Mouse (Mus musculus) heart, embryonic 15.5 days (tissue): ENCODE results near the gene Chmp5. TPM values are rescaled to one million over a fixed set of nuclear protein-coding genes. Genes with fewer than 3 reads are reported as not detected.

ENCODE experiments used
- ATAC-seq: fragments of 200-750 bp; cut with Nextera tagmentation; replicated peaks from 2 replicates; pipeline ENCODE4 v1.8.0; 2017; ENCODE audit warnings: low read depth, moderate TSS enrichment; ENCODE audit not compliant: insufficient number of reproducible peaks, insufficient read depth, low FRiP score
- H3K27ac ChIP-seq: fragments of 300-500 bp; sonication (generic); 2 replicates; pipeline ENCODE4 v1.5.1; 2015; ENCODE audit warnings: mild to moderate bottlenecking, inconsistent platforms
- H3K27me3 ChIP-seq: fragments of 300-500 bp; sonication (generic); 2 replicates; pipeline ENCODE4 v1.6.1; 2015; ENCODE audit warnings: inconsistent platforms
- H3K36me3 ChIP-seq: fragments of 300-500 bp; sonication (generic); 2 replicates; pipeline ENCODE4 v1.6.1; 2015; ENCODE audit warnings: mild to moderate bottlenecking, inconsistent platforms
- H3K4me1 ChIP-seq: fragments of 300-500 bp; sonication (generic); replicated peaks from 2 replicates; pipeline ENCODE4 v1.6.1; 2015; ENCODE audit warnings: inconsistent platforms
- H3K4me2 ChIP-seq: fragments of 300-500 bp; sonication (generic); 2 replicates; pipeline ENCODE4 v1.6.1; 2015; ENCODE audit warnings: inconsistent platforms, mild to moderate bottlenecking, moderate library complexity
- H3K4me3 ChIP-seq: fragments of 300-500 bp; sonication (generic); 2 replicates; pipeline ENCODE4 v1.5.1; 2015; ENCODE audit warnings: mild to moderate bottlenecking, inconsistent platforms
- H3K9ac ChIP-seq: fragments of 300-500 bp; sonication (generic); 2 replicates; pipeline ENCODE4 v1.6.1; 2015; ENCODE audit warnings: mild to moderate bottlenecking, inconsistent platforms
- H3K9me3 ChIP-seq: fragments of 300-500 bp; sonication (generic); replicated peaks from 2 replicates; pipeline ENCODE4 v1.6.1; 2016; ENCODE audit warnings: inconsistent platforms
- whole genome bisulfite sequencing: fragments of 180-500 bp; shearing (Covaris S2); methylation state at CpG from one replicate; pipeline ENCODE4 v1.1.7; 2015; ENCODE audit warnings: mixed read lengths; 5-methylcytosine and 5-hydroxymethylcytosine counted together
- polyA plus RNA-seq: library from polyadenylated mRNA; unstranded; fragments of >200 nt; fragmentation: Nextera tagmentation; extraction: Ambion mirVana; gene quantifications from 2 replicates; pipeline ENCODE4 v1.2.1, GENCODE M21; 2015

The Chmp5 gene
- polyA plus RNA-seq, 1 experiment from 2014 or later: 73.8 TPM

DNA sequence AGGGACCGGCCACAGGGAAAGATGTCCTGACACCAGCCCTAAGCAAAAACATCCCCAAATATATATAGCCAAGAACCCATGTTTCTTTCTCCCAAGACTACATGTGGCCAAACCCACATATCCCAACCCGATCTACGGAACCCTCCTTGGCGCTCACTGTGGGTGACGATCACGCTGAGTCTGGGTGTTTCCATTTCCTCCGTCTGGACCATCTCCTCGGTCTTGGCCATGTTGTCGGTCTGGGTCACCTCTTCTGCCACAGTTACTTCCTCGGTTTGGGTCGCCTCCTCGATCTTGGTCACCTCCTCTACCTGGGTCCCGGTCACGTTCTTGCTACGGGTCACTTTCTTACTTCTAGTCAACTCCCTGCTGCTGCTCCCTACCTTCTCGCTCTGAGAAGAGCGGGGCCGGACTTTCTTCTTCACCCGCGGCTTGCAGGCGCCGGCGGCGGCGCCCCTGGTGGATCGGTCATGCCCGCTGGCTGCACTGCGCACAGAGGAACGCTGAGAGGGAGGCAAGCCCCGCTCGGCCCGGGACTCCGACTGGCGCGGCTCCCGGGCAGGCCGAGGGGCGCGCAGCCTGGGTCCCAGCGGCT is 545 bp upstream of the Chmp5 start:
- under 1% methylated on average over 40 of the region's 40 CpGs for WGBS
- Histone ChIP-seq H3K9ac (peak overlapping the region; percentile 92), H3K4me1 (peaks cover 22% of the 10 kb centered on the region), H3K4me2 (peak overlapping the region; percentile 72), H3K4me3 (peak overlapping the region; percentile 80), H3K27me3 (no peaks in the 10 kb centered on the region), H3K9me3 (no peaks in the 10 kb centered on the region), H3K36me3 (peaks cover 52% of the 10 kb centered on the region), H3K27ac (peak overlapping the region; percentile 89)
- peak; percentile 60; the same call in 1 of the 2 replicates for ATAC-seq

DNA sequence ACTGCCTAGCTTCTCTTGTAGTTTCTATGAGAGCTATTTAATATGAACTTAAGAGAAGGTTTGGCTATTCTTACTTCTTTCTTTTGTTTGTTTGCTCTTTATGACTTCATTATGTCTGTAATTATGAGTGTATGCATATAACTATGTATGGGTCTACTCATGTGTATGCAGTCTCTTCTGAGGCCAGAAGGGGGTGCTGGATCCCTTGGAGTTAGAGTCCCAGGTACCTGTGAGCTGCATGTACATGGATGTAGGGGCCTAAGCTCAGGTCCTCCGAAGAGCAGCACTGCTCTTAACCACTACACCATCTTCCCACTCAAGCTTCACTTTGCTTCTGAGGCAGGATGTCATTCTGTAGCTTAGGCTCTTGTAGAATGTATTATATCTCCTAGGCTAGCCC is 5.3 kb downstream of the Chmp5 start:
- Histone ChIP-seq H3K27me3 (no peaks in the 10 kb centered on the region), H3K27ac (no peak overlapping the region), H3K9ac (no peak overlapping the region), H3K36me3 (peaks cover 70% of the 10 kb centered on the region), H3K9me3 (no peaks in the 10 kb centered on the region), H3K4me3 (no peak overlapping the region), H3K4me2 (no peak overlapping the region), H3K4me1 (peaks cover 8% of the 10 kb centered on the region)
- 87% methylated on average over 1 of the region's 1 CpGs for WGBS
- ATAC-seq: no peak

DNA sequence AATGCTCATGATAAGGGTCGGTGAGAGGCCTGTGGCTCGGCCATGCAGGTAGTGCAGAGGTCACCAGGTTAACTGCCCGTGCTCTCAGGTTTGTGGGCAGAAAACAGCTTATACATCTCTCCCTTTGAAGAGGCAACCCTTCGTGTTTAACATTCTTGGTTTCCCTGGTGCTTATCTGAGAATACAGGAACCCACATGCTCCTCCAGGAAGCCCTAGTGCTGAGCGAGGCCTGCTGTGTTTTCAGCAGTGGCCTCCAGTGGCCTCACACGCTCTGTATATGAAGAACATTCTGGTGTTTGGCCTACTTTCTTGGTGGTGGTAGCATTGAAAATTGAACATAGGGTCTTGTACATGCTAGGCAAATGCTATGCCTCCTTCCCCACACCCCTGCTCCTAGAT is 7.7 kb downstream of the Chmp5 start:
- 69% methylated on average over 6 of the region's 6 CpGs for WGBS
- Histone ChIP-seq H3K27me3 (no peaks in the 10 kb centered on the region), H3K9me3 (no peaks in the 10 kb centered on the region), H3K27ac (no peak overlapping the region), H3K9ac (no peak overlapping the region), H3K4me1 (no peaks in the 10 kb centered on the region), H3K4me3 (no peak overlapping the region), H3K36me3 (peaks cover 82% of the 10 kb centered on the region), H3K4me2 (no peak overlapping the region)
- ATAC-seq: no peak

DNA sequence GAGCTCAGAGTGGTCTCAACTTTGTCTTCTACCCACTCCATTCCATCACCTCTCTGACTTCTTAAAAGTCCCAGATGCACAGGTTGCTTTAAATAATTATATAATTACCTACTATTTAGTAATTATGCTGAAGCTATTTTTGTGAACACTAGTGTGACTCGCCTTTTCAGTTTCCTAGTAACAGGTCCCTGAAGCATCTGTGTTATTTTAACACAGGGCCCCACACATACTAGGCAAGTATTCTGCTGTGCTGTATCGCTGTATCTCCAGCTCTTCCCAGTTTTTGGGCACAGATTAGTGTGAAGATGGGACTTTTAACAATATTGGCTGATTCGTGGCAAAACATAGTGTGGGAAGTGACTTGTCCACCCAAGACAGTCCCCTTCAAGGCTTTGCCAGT is 15.3 kb downstream of the Chmp5 start:
- H3K36me3 ChIP-seq: peaks cover 62% of the 10 kb centered on the region
- no peak overlapping the region for H3K4me3 ChIP-seq
- no peak overlapping the region for H3K9ac ChIP-seq
- no peaks in the 10 kb centered on the region for H3K27me3 ChIP-seq
- H3K9me3 ChIP-seq: no peaks in the 10 kb centered on the region
- no peak overlapping the region for H3K4me2 ChIP-seq
- ATAC-seq: no peak
- no peaks in the 10 kb centered on the region for H3K4me1 ChIP-seq
- WGBS: 82% methylated on average over 3 of the region's 3 CpGs
- H3K27ac ChIP-seq: no peak overlapping the region

DNA sequence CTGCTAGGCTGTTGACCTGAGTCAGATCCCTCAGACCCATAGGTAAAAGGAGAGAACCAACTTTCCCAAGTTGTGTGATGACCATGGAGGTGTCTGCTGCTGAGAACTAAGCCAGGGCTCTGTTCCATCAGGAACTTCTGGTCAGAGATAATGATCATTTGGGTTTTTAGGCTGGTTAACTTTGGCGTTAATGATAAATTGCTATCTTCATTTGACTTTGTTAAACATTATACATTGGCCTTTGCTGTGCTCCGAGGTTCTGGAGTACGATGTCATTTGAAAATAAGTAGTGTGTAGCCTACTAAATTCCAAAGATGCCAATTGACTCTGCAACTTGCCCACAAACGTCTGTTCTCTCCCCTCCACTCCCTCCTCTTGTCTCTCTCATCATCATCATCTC is 21.0 kb downstream of the Chmp5 start:
- Histone ChIP-seq H3K4me1 (peaks cover 25% of the 10 kb centered on the region), H3K4me2 (no peak overlapping the region), H3K9me3 (no peaks in the 10 kb centered on the region), H3K36me3 (peaks cover 14% of the 10 kb centered on the region), H3K27me3 (no peaks in the 10 kb centered on the region), H3K9ac (no peak overlapping the region), H3K27ac (no peak overlapping the region), H3K4me3 (no peak overlapping the region)
- ATAC-seq: no peak
- 67% methylated on average over 4 of the region's 4 CpGs for WGBS

DNA sequence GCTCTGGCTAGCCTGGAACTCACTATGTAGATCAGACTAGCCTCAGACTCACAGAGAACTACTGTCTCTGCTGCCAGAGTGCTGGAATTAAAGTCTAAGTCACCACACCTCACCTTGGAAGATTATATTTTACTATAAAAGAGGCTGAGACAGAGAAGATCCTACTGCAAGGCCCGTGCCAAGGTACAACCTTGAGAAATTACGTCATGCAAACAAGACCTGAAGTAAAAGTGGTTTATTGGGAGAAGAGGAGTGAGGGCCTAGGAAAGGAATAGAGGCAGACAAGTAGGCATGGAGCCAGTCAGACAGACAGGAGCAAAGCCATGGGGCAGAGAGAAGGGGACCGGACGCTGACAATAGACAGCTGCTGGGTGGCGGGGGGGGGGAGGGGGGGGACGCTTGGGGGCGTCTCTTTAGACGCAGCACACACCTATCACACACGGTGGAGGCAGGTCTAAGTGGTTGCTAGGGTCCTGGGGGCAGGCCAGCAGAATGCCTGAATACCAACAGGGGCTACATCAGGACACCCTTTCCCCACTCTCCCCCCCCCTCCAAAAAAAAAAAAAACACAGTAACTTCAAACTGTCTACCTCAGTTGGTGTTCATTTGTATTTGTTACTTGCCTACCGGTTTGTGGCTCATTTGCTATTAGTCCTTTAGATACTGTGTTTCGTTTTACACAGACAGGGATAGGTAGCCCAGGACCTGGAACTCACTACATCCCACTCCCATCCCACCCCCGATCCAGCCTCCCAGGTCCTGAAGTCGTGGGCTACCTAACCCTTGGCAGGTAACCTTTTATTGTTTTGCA is 21.8 kb downstream of the Chmp5 start:
- Histone ChIP-seq H3K4me3 (peak overlapping the region; percentile 85), H3K27ac (peak overlapping the region; percentile 95), H3K9me3 (no peaks in the 10 kb centered on the region), H3K4me2 (peak overlapping the region; percentile 81), H3K4me1 (peaks cover 25% of the 10 kb centered on the region), H3K27me3 (no peaks in the 10 kb centered on the region), H3K36me3 (peaks cover 9% of the 10 kb centered on the region), H3K9ac (peak overlapping the region; percentile 84)
- WGBS: 12% methylated on average over 10 of the region's 13 CpGs
- ATAC-seq: 0 out of 2 replicates have a peak, but pooled peaks have one; percentile 2

GRCm38 (mm10) chr4:40970592-40970841 is 22.3 kb downstream of the Chmp5 start:
- H3K27me3 ChIP-seq: no peaks in the 10 kb centered on the region
- H3K4me3 ChIP-seq: peak overlapping the region; percentile 85
- WGBS: 0% methylated on average over 16 of the region's 16 CpGs
- peak overlapping the region; percentile 84 for H3K9ac ChIP-seq
- H3K4me2 ChIP-seq: peak overlapping the region; percentile 81
- no peak; the same call in 1 of the 2 replicates for ATAC-seq
- no peaks in the 10 kb centered on the region for H3K9me3 ChIP-seq
- peak overlapping the region; percentile 95 for H3K27ac ChIP-seq
- peaks cover 9% of the 10 kb centered on the region for H3K36me3 ChIP-seq
- H3K4me1 ChIP-seq: peaks cover 25% of the 10 kb centered on the region

GRCm38 (mm10) chr4:40970842-40971701 is 22.9 kb downstream of the Chmp5 start, which contains the start of gene Nfx1:
Gene Nfx1, plus strand, starts transcription at chr4:40970906.
- Histone ChIP-seq H3K9me3 (no peaks in the 10 kb centered on the region), H3K27me3 (no peaks in the 10 kb centered on the region), H3K36me3 (peaks cover 5% of the 10 kb centered on the region), H3K4me2 (peak within 1 kb of the TSS; percentile 81), H3K27ac (peak within 1 kb of the TSS; percentile 95), H3K4me3 (peak within 1 kb of the TSS; percentile 85), H3K4me1 (peaks cover 25% of the 10 kb centered on the region), H3K9ac (peak within 1 kb of the TSS; percentile 84)
- ATAC-seq: peak; percentile 94
- WGBS: under 1% methylated on average over 85 of the region's 85 CpGs

DNA sequence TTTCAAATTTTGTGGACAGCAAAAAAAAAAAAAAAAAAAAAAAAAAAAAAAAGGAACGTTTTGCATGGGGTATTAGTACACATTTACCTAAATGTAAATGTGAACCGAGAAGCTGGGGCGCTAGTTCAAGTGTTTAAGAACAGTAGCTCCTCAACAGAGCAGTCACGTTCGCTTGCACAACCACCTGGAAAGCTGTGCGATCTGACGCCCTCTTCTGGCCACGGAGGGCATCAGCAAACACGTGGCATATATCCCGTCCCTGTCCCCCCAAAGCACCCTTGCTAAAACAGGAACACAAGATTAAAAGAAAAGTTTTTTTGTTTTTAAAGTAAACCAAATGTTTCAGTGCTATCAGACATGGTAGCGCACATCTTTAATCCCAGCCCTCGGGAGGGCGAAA is 23.5 kb downstream of the Chmp5 start:
- 24% methylated on average over 13 of the region's 13 CpGs for WGBS
- H3K27me3 ChIP-seq: no peaks in the 10 kb centered on the region

DNA sequence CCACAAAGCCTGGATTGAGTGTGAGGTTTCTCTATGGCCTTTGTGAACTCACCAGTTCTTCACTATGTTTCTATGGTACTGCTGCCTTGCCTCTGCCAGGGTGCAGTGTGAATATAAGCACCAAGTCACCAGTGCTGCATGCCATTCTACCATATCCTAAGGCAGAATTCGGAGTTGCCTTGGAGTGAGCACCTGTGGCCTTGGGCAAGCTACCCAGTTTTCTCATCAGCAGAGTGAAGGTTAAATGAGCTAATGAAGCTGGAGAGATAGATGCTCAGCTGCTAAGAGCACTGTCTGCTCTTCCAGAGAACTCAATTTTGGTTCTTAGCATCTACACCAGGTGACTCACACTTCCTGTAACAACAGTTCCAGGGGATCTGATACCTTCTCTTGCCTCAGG is 25.8 kb downstream of the Chmp5 start:
- Histone ChIP-seq H3K9ac (no peak overlapping the region), H3K9me3 (no peaks in the 10 kb centered on the region), H3K4me2 (no peak overlapping the region), H3K27ac (no peak overlapping the region), H3K27me3 (no peaks in the 10 kb centered on the region), H3K36me3 (peaks cover 28% of the 10 kb centered on the region), H3K4me1 (peaks cover 25% of the 10 kb centered on the region), H3K4me3 (no peak overlapping the region)
- ATAC-seq: no peak
- WGBS: 96% methylated on average over 1 of the region's 1 CpGs

More for the DNA sequence above, 23.5 kb downstream of the Chmp5 start:
- peak overlapping the region; percentile 85 for H3K4me3 ChIP-seq
- H3K36me3 ChIP-seq: peaks cover 6% of the 10 kb centered on the region
- no peaks in the 10 kb centered on the region for H3K9me3 ChIP-seq
- H3K4me1 ChIP-seq: peaks cover 25% of the 10 kb centered on the region
- H3K4me2 ChIP-seq: peak overlapping the region; percentile 81
- H3K9ac ChIP-seq: peak overlapping the region; percentile 84
- peak overlapping the region; percentile 95 for H3K27ac ChIP-seq
- no peak for ATAC-seq

DNA sequence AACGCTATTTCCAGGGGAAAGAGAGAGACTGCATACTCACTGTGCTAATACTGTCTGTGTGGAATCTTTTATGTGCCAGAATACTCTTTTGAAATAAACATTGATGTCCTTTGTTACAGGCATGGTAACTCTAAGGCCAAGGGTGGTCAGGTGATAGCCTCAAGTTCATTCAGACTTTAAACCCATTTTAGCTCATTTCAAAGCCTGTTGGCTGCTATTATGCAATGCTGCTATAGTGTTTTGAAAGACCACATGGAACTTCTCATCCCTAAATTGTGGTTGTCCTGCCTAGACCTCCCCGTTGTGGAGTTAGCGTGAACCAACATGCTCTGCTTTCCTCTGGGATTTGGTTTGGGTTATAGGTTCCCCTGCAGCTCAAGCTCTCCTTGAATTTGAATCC is 27.5 kb downstream of the Chmp5 start:
- peaks cover 37% of the 10 kb centered on the region for H3K36me3 ChIP-seq

More for the DNA sequence above, 27.5 kb downstream of the Chmp5 start:
- Histone ChIP-seq H3K9me3 (no peaks in the 10 kb centered on the region), H3K4me3 (no peak overlapping the region), H3K4me1 (peaks cover 18% of the 10 kb centered on the region; the same call in 1 of the 2 replicates), H3K27ac (no peak overlapping the region), H3K4me2 (no peak overlapping the region), H3K9ac (no peak overlapping the region), H3K27me3 (no peaks in the 10 kb centered on the region)
- no peak for ATAC-seq
- WGBS: 88% methylated on average over 3 of the region's 3 CpGs
